Mouse (Mus musculus): ENCODE results near the gene Atp8b5. TPM values are rescaled to one million over a fixed set of nuclear protein-coding genes. Genes with fewer than 3 reads are reported as not detected.

The Atp8b5 gene
- polyA plus RNA-seq, 1 experiment from 2014 or later = 0.25 TPM

GRCm38 (mm10) chr4:43267323-43267658 is 332 bp downstream of the Atp8b5 start:
- no peaks in the 10 kb centered on the region for H3K27me3 ChIP-seq (replicated peaks; ENCODE audit: control insufficient read depth, insufficient read depth, low read length)
- no peak for ATAC-seq (replicated peaks; ENCODE audit: low FRiP score)
- 25% methylated on average over 2 of the region's 2 CpGs for WGBS

DNA sequence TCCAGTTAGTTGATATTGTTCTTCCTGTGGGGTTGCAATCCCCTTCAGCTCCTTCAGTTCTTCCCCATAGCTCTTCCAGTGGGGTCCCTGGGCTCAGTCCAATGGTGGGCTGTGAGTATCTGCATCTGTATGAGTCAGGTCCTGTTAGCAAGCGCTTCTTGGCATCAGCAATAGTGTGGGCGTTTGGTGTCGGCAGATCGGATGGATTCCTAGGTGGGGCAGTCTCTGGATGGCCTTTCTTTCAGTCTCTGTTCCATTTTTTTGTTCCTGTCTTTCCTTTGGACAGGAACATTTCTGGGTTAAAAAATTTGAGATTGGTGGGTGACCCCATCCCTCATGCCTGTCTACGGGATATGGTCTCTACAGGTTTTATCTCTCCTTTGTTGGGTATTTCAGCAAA is 18.5 kb downstream of the Atp8b5 start:
- no peak overlapping the region for H3K9ac ChIP-seq (ENCODE audit: low read depth, low read length)
- 89% methylated on average over 5 of the region's 5 CpGs for WGBS
- no peaks in the 10 kb centered on the region for H3K9me3 ChIP-seq (ENCODE audit: control insufficient read depth, low read length)
- H3K4me3 ChIP-seq (ENCODE audit: low read depth, low read length) = no peak overlapping the region
- H3K4me1 ChIP-seq (replicated peaks; ENCODE audit: control insufficient read depth, insufficient read depth, low read length) = no peaks in the 10 kb centered on the region
- DNase-seq (ENCODE audit: low spot score) (no peak), ATAC-seq (replicated peaks; ENCODE audit: low FRiP score) (no peak)
- no peaks in the 10 kb centered on the region for H3K27me3 ChIP-seq (replicated peaks; ENCODE audit: control insufficient read depth, insufficient read depth, low read length)
- H3K4me2 ChIP-seq = no peak overlapping the region
- no peaks in the 10 kb centered on the region for H3K36me3 ChIP-seq (ENCODE audit: control insufficient read depth, insufficient read depth, low read length)
- no peak overlapping the region for H3K27ac ChIP-seq (ENCODE audit: low read depth, low read length)

More at GRCm38 (mm10) chr4:43267323-43267658, 332 bp downstream of the Atp8b5 start:
- Histone ChIP-seq H3K36me3 (ENCODE audit: control insufficient read depth, insufficient read depth, low read length) (no peaks in the 10 kb centered on the region), H3K4me2 (peak overlapping the region; percentile 57), H3K9ac (ENCODE audit: low read depth, low read length) (no peak overlapping the region), H3K9me3 (ENCODE audit: control insufficient read depth, low read length) (no peaks in the 10 kb centered on the region), H3K27ac (ENCODE audit: low read depth, low read length) (no peak overlapping the region), H3K4me1 (replicated peaks; ENCODE audit: control insufficient read depth, insufficient read depth, low read length) (no peaks in the 10 kb centered on the region), H3K4me3 (ENCODE audit: low read depth, low read length) (peak overlapping the region; percentile 32; the same call in 1 of the 2 replicates)
- no peak for DNase-seq (ENCODE audit: low spot score)

GRCm38 (mm10) chr4:43287305-43287704 is 20.3 kb downstream of the Atp8b5 start:
- no peak for ATAC-seq (replicated peaks; ENCODE audit: low FRiP score)
- Histone ChIP-seq H3K4me3 (ENCODE audit: low read depth, low read length) (no peak overlapping the region), H3K27me3 (replicated peaks; ENCODE audit: control insufficient read depth, insufficient read depth, low read length) (no peaks in the 10 kb centered on the region), H3K4me1 (replicated peaks; ENCODE audit: control insufficient read depth, insufficient read depth, low read length) (no peaks in the 10 kb centered on the region), H3K9me3 (ENCODE audit: control insufficient read depth, low read length) (no peaks in the 10 kb centered on the region), H3K9ac (ENCODE audit: low read depth, low read length) (no peak overlapping the region), H3K27ac (ENCODE audit: low read depth, low read length) (no peak overlapping the region), H3K36me3 (ENCODE audit: control insufficient read depth, insufficient read depth, low read length) (no peaks in the 10 kb centered on the region), H3K4me2 (no peak overlapping the region)
- WGBS = 54% methylated on average over 3 of the region's 3 CpGs
- DNase-seq (ENCODE audit: low spot score) = no peak

GRCm38 (mm10) chr4:43294001-43294400 is 27.0 kb downstream of the Atp8b5 start:
- WGBS = 41% methylated on average over 6 of the region's 6 CpGs
- H3K9ac ChIP-seq (ENCODE audit: low read depth, low read length) = no peak overlapping the region
- no peak overlapping the region for H3K4me3 ChIP-seq (ENCODE audit: low read depth, low read length)
- H3K9me3 ChIP-seq (ENCODE audit: control insufficient read depth, low read length) = no peaks in the 10 kb centered on the region
- H3K4me2 ChIP-seq = no peak overlapping the region
- no peak for ATAC-seq (replicated peaks; ENCODE audit: low FRiP score)
- H3K27me3 ChIP-seq (replicated peaks; ENCODE audit: control insufficient read depth, insufficient read depth, low read length) = no peaks in the 10 kb centered on the region
- no peaks in the 10 kb centered on the region for H3K4me1 ChIP-seq (replicated peaks; ENCODE audit: control insufficient read depth, insufficient read depth, low read length)
- no peaks in the 10 kb centered on the region for H3K36me3 ChIP-seq (ENCODE audit: control insufficient read depth, insufficient read depth, low read length)
- no peak for DNase-seq (ENCODE audit: low spot score)
- no peak overlapping the region for H3K27ac ChIP-seq (ENCODE audit: low read depth, low read length)

GRCm38 (mm10) chr4:43309696-43310338 is 42.9 kb downstream of the Atp8b5 start:
- Histone ChIP-seq H3K9me3 (ENCODE audit: control insufficient read depth, low read length) (no peaks in the 10 kb centered on the region), H3K27me3 (replicated peaks; ENCODE audit: control insufficient read depth, insufficient read depth, low read length) (no peaks in the 10 kb centered on the region), H3K36me3 (ENCODE audit: control insufficient read depth, insufficient read depth, low read length) (no peaks in the 10 kb centered on the region), H3K9ac (ENCODE audit: low read depth, low read length) (no peak overlapping the region), H3K4me2 (no peak overlapping the region), H3K27ac (ENCODE audit: low read depth, low read length) (no peak overlapping the region), H3K4me1 (replicated peaks; ENCODE audit: control insufficient read depth, insufficient read depth, low read length) (no peaks in the 10 kb centered on the region), H3K4me3 (ENCODE audit: low read depth, low read length) (no peak overlapping the region)
- no peak for DNase-seq (ENCODE audit: low spot score)
- 68% methylated on average over 11 of the region's 11 CpGs for WGBS
- ATAC-seq (replicated peaks; ENCODE audit: low FRiP score) = no peak

DNA sequence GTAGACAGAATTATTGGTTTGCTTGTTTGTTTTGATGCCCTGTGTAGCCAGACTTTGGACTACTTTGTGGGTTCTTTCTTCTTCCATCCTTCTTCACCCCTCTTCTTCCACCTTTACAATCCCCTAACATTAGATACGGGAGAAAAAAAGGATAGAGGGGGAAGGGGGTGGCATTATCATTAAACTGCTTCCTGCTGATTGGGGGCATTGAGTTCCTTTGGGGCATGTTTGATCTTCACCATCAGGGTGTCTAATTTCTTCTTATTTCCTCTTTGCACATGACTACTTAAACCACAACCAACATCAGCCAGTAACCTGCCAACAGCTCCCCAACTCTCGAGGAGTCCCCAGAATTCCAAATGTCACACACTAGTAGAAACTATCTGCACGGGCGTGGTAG is 54.6 kb downstream of the Atp8b5 start:
- Histone ChIP-seq H3K4me2 (no peak overlapping the region), H3K4me1 (replicated peaks; ENCODE audit: control insufficient read depth, insufficient read depth, low read length) (no peaks in the 10 kb centered on the region), H3K27ac (ENCODE audit: low read depth, low read length) (no peak overlapping the region), H3K27me3 (replicated peaks; ENCODE audit: control insufficient read depth, insufficient read depth, low read length) (no peaks in the 10 kb centered on the region), H3K36me3 (ENCODE audit: control insufficient read depth, insufficient read depth, low read length) (no peaks in the 10 kb centered on the region), H3K4me3 (ENCODE audit: low read depth, low read length) (no peak overlapping the region), H3K9me3 (ENCODE audit: control insufficient read depth, low read length) (no peaks in the 10 kb centered on the region), H3K9ac (ENCODE audit: low read depth, low read length) (no peak overlapping the region)
- DNase-seq (ENCODE audit: low spot score) (no peak), ATAC-seq (replicated peaks; ENCODE audit: low FRiP score) (no peak)
- WGBS = 75% methylated on average over 3 of the region's 4 CpGs

DNA sequence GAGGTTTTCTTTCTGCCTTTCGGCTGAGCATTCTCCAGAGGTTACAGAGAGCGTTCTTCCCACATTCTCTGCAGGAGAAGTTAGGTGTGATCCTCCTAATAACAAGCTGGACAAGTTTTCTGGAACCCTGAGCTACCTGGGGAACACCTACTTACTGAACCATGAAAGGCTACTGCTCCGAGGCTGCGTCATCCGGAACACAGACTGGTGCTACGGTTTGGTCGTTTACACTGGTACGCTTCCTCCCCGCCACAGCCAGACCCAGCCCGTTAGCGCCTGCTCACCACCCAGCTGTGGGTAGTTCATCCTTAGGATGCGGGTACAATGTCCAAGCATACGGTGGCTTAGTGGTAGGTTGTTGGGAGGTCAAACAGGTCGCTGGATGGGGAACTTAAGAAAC is 55.4 kb downstream of the Atp8b5 start:
- H3K27me3 ChIP-seq (replicated peaks; ENCODE audit: control insufficient read depth, insufficient read depth, low read length) = no peaks in the 10 kb centered on the region
- no peak for DNase-seq (ENCODE audit: low spot score)
- no peaks in the 10 kb centered on the region for H3K36me3 ChIP-seq (ENCODE audit: control insufficient read depth, insufficient read depth, low read length)
- H3K4me2 ChIP-seq = no peak overlapping the region
- H3K27ac ChIP-seq (ENCODE audit: low read depth, low read length) = no peak overlapping the region
- no peaks in the 10 kb centered on the region for H3K9me3 ChIP-seq (ENCODE audit: control insufficient read depth, low read length)
- H3K9ac ChIP-seq (ENCODE audit: low read depth, low read length) = no peak overlapping the region
- no peak for ATAC-seq (replicated peaks; ENCODE audit: low FRiP score)
- no peaks in the 10 kb centered on the region for H3K4me1 ChIP-seq (replicated peaks; ENCODE audit: control insufficient read depth, insufficient read depth, low read length)
- H3K4me3 ChIP-seq (ENCODE audit: low read depth, low read length) = no peak overlapping the region
- WGBS = 82% methylated on average over 14 of the region's 14 CpGs

DNA sequence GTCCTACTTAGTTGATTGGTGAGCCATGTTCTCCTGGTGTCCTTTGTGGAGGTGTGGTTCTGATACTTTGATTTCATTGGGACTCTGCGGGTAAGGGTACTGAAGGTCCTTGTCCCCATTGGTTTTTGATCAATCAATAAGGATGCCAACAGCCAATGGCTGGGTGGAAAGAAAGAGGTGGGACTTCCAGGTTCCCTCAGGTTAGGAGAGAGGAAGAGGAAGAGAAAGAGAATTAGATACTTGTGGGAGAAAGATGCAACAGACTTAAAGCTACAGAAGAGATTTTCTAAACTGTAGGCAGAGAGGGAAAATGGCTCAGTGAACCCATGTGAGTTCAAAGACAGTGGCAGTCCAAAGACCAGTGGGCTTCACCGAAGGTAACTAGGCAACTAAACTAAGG is 60.2 kb downstream of the Atp8b5 start:
- WGBS = 77% methylated on average over 2 of the region's 2 CpGs
- ATAC-seq (replicated peaks; ENCODE audit: low FRiP score) (no peak), DNase-seq (ENCODE audit: low spot score) (no peak)
- no peaks in the 10 kb centered on the region for H3K27me3 ChIP-seq (replicated peaks; ENCODE audit: control insufficient read depth, insufficient read depth, low read length)
- H3K36me3 ChIP-seq (ENCODE audit: control insufficient read depth, insufficient read depth, low read length) = no peaks in the 10 kb centered on the region
- H3K27ac ChIP-seq (ENCODE audit: low read depth, low read length) = no peak overlapping the region
- no peak overlapping the region for H3K4me2 ChIP-seq
- no peak overlapping the region for H3K4me3 ChIP-seq (ENCODE audit: low read depth, low read length)
- no peaks in the 10 kb centered on the region for H3K9me3 ChIP-seq (ENCODE audit: control insufficient read depth, low read length)
- H3K4me1 ChIP-seq (replicated peaks; ENCODE audit: control insufficient read depth, insufficient read depth, low read length) = no peaks in the 10 kb centered on the region
- H3K9ac ChIP-seq (ENCODE audit: low read depth, low read length) = no peak overlapping the region

- Histone ChIP-seq H3K4me3 (ENCODE audit: low read depth, low read length) (no peak overlapping the region), H3K36me3 (ENCODE audit: control insufficient read depth, insufficient read depth, low read length) (no peaks in the 10 kb centered on the region), H3K9ac (ENCODE audit: low read depth, low read length) (no peak overlapping the region), H3K4me2 (no peak overlapping the region), H3K4me1 (replicated peaks; ENCODE audit: control insufficient read depth, insufficient read depth, low read length) (no peaks in the 10 kb centered on the region), H3K27ac (ENCODE audit: low read depth, low read length) (no peak overlapping the region), H3K27me3 (replicated peaks; ENCODE audit: control insufficient read depth, insufficient read depth, low read length) (no peaks in the 10 kb centered on the region), H3K9me3 (ENCODE audit: control insufficient read depth, low read length) (peaks cover 5% of the 10 kb centered on the region; the same call in 1 of the 2 replicates)
- ATAC-seq (replicated peaks; ENCODE audit: low FRiP score) = no peak
- 56% methylated on average over 2 of the region's 2 CpGs for WGBS
- DNase-seq (ENCODE audit: low spot score) = no peak
Observed at GRCm38 (mm10) chr4:43334771-43335170, 67.8 kb downstream of the Atp8b5 start.
